Mouse (Mus musculus): Measurements from ENCODE around the gene Gm884. TPM values are rescaled to one million over a fixed set of nuclear protein-coding genes. Genes with fewer than 3 reads are reported as not detected.

Gene Gm884
- not detected for polyA plus RNA-seq (2017; shearing (Covaris generic))

- no peak for ATAC-seq
Observed at GRCm38 (mm10) chr11:103621040-103621439, at the start of gene Gm884. TSS of gene Gm884 (minus strand) at chr11:103621140.

GRCm38 (mm10) chr11:103666907-103667426 is 46.0 kb upstream of the Gm884 start:
- ATAC-seq = no peak

- ATAC-seq = no peak
Observed at GRCm38 (mm10) chr11:103666181-103666906, 45.4 kb upstream of the Gm884 start.

GRCm38 (mm10) chr11:103665695-103666094 is 44.8 kb upstream of the Gm884 start:
- no peak for ATAC-seq

- ATAC-seq = no peak
Observed at GRCm38 (mm10) chr11:103663119-103663518, 42.2 kb upstream of the Gm884 start.

- ATAC-seq = no peak
Observed at GRCm38 (mm10) chr11:103662546-103662945, 41.6 kb upstream of the Gm884 start.

GRCm38 (mm10) chr11:103661863-103662262 is 40.9 kb upstream of the Gm884 start:
- no peak for ATAC-seq

GRCm38 (mm10) chr11:103658189-103658588 is 37.2 kb upstream of the Gm884 start:
- no peak for ATAC-seq

- no peak for ATAC-seq
Observed at GRCm38 (mm10) chr11:103656520-103656919, 35.6 kb upstream of the Gm884 start.

- no peak for ATAC-seq
Observed at GRCm38 (mm10) chr11:103653359-103653965, 32.5 kb upstream of the Gm884 start.

GRCm38 (mm10) chr11:103651426-103651825 is 30.5 kb upstream of the Gm884 start:
- ATAC-seq = no peak

GRCm38 (mm10) chr11:103649983-103650493 is 29.1 kb upstream of the Gm884 start:
- no peak for ATAC-seq

- ATAC-seq = no peak
Observed at GRCm38 (mm10) chr11:103649301-103649982, 28.5 kb upstream of the Gm884 start, which contains the start of gene Rprml. TSS of gene Rprml (plus strand) at chr11:103649570.

GRCm38 (mm10) chr11:103648656-103649055 is 27.7 kb upstream of the Gm884 start:
- no peak for ATAC-seq

GRCm38 (mm10) chr11:103647921-103648620 is 27.1 kb upstream of the Gm884 start:
- ATAC-seq = no peak

GRCm38 (mm10) chr11:103646301-103646700 is 25.4 kb upstream of the Gm884 start:
- no peak for ATAC-seq

- no peak for ATAC-seq
Observed at GRCm38 (mm10) chr11:103645731-103646130, 24.8 kb upstream of the Gm884 start.

GRCm38 (mm10) chr11:103643211-103643610 is 22.3 kb upstream of the Gm884 start:
- no peak for ATAC-seq

- no peak for ATAC-seq
Observed at GRCm38 (mm10) chr11:103639407-103639946, 18.5 kb upstream of the Gm884 start.

GRCm38 (mm10) chr11:103638790-103639189 is 17.9 kb upstream of the Gm884 start, which contains the start of gene Lyzl6:
TSS of gene Lyzl6 (minus strand) at chr11:103638890.
- no peak for ATAC-seq

GRCm38 (mm10) chr11:103636261-103636660 is 15.3 kb upstream of the Gm884 start:
- ATAC-seq = no peak

GRCm38 (mm10) chr11:103635481-103635880 is 14.5 kb upstream of the Gm884 start:
- ATAC-seq = no peak

Measured in CD4-positive, CD25-positive, alpha-beta regulatory T cell, adult 4 months (primary cell).